Mouse (Mus musculus): ENCODE results near the gene Grhpr. TPM values are rescaled to one million over a fixed set of nuclear protein-coding genes. Genes with fewer than 3 reads are reported as not detected.

Grhpr gene
- polyA plus RNA-seq, 1 experiment from 2014 or later: 97.7 TPM

DNA sequence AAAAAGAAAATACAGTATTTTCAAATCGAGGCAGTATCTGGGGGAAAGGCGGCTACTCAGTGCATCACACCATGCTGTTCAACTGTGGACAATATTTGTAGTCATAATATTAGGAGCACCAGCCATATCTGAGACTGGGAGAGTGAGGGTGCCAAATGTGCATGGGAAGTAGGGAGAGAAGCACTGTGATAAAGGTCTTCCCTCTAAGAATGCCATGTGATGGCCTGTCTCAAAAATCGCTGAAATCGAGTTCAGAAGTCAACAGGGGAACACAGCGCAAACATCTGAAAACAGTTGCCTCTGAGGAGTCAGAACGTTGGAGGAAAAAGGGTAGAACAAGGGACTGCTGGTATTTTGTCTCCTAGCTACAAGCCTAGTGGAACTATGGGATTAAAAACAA, 18.8 kb downstream of the Grhpr start:
- no peaks in the 10 kb centered on the region for H3K9me3 ChIP-seq (replicated peaks; ENCODE audit: control insufficient read depth, low read length)
- H3K4me2 ChIP-seq (ENCODE audit: low read depth, low read length): no peak overlapping the region
- H3K9ac ChIP-seq (ENCODE audit: low read length): no peak overlapping the region
- H3K27ac ChIP-seq (ENCODE audit: low read length): no peak overlapping the region
- peaks cover 5% of the 10 kb centered on the region for H3K36me3 ChIP-seq (ENCODE audit: control insufficient read depth, insufficient read depth)
- ATAC-seq (replicated peaks; ENCODE audit: extremely low read depth, insufficient read depth, low FRiP score): no peak
- no peak overlapping the region for H3K4me3 ChIP-seq (ENCODE audit: low read length)
- 86% methylated on average over 6 of the region's 6 CpGs for WGBS
- H3K27me3 ChIP-seq (ENCODE audit: control insufficient read depth, insufficient read depth, low read length): no peaks in the 10 kb centered on the region
- no peaks in the 10 kb centered on the region for H3K4me1 ChIP-seq (ENCODE audit: control insufficient read depth, insufficient read depth, low read length)

DNA sequence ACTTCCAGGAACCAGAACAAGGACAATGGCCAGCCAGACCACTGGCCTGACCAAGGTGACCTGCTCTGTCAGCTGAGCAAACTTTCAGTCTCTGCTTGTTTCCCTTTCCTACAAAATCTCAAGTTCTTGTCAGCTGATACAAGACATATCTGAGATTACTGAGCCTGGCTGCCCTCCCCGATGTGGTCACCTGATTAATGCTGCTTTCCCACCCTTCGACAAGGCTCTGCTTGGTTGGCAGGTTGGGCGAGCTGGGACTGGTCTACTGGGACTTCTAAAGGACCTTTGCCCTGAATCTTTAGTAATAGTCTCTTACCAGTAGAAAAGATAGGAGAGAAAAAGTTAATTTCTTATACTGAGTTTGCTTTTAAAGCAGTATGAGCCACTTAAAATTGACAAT, 24.3 kb downstream of the Grhpr start:
- H3K4me1 ChIP-seq (ENCODE audit: control insufficient read depth, insufficient read depth, low read length): peaks cover 11% of the 10 kb centered on the region
- no peaks in the 10 kb centered on the region for H3K27me3 ChIP-seq (ENCODE audit: control insufficient read depth, insufficient read depth, low read length)
- no peaks in the 10 kb centered on the region for H3K9me3 ChIP-seq (replicated peaks; ENCODE audit: control insufficient read depth, low read length)
- ATAC-seq (replicated peaks; ENCODE audit: extremely low read depth, insufficient read depth, low FRiP score): no peak
- H3K4me2 ChIP-seq (ENCODE audit: low read depth, low read length): no peak overlapping the region
- H3K4me3 ChIP-seq (ENCODE audit: low read length): no peak overlapping the region
- no peak overlapping the region for H3K27ac ChIP-seq (ENCODE audit: low read length)
- no peak overlapping the region for H3K9ac ChIP-seq (ENCODE audit: low read length)
- WGBS: 54% methylated on average over 3 of the region's 3 CpGs
- peaks cover 3% of the 10 kb centered on the region; the same call in 1 of the 2 replicates for H3K36me3 ChIP-seq (ENCODE audit: control insufficient read depth, insufficient read depth)

DNA sequence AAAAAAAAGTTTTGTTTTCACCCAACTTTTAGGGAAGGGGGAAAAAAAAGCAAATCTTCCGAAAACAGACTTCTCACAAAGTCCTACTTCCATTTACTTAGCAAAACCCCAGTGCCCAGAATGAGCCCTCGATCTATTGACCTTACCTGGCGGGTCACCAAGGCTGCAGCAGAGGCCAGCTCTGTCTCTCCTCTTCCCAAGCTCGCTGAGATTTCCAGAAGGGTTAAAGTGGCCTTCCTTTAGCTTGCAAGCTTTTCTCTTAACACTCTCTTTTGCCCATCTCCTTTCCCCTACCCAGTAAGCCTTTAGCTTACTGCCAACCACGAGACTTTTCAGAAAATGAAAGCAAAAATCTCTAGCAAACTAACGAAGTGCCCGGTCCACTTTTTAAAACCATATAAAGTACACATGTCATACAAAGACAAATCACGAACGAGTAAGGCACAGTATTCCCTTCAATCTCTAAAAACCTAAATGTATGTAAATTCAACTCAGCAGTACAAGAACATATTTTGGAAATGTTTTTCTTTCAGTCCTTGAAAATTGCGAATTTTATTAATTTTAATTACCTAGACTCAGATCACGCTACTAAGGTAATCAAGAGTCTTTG, 29.7 kb downstream of the Grhpr start:
- Histone ChIP-seq H3K4me2 (ENCODE audit: low read depth, low read length) (peak overlapping the region; percentile 87), H3K9ac (ENCODE audit: low read length) (peak overlapping the region; percentile 88), H3K27ac (ENCODE audit: low read length) (peak overlapping the region; percentile 97), H3K27me3 (ENCODE audit: control insufficient read depth, insufficient read depth, low read length) (no peaks in the 10 kb centered on the region), H3K4me3 (ENCODE audit: low read length) (peak overlapping the region; percentile 79), H3K4me1 (ENCODE audit: control insufficient read depth, insufficient read depth, low read length) (peaks cover 22% of the 10 kb centered on the region), H3K36me3 (ENCODE audit: control insufficient read depth, insufficient read depth) (no peaks in the 10 kb centered on the region), H3K9me3 (replicated peaks; ENCODE audit: control insufficient read depth, low read length) (no peaks in the 10 kb centered on the region)
- ATAC-seq (replicated peaks; ENCODE audit: extremely low read depth, insufficient read depth, low FRiP score): no peak
- 14% methylated on average over 11 of the region's 11 CpGs for WGBS

DNA sequence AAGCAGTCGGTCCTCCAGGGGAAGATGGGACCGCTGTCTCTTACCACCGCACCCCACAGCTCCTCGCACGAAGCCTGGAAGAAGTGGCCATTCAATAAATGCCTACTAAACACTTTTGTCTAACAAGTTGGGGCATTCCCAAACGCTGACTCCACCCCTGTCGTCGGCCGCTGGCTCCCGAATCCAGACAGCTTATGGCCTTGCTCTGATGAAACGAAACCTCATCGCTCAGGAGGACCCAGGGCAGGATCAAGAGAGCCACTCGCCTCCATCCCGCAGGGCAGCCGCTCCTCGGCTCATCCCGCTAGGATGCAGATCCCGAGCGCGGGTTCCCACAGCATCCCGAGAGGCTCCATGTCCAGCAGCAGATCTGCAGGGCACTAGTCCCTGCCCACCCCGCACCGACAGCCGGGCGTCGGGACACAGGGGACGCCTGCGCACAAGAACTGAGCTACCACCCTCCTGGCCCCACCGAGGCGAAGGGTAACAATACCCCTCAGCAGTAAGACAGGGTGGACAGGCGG, 30.4 kb downstream of the Grhpr start:
- Histone ChIP-seq H3K4me1 (ENCODE audit: control insufficient read depth, insufficient read depth, low read length) (peaks cover 22% of the 10 kb centered on the region), H3K4me3 (ENCODE audit: low read length) (peak overlapping the region; percentile 79), H3K36me3 (ENCODE audit: control insufficient read depth, insufficient read depth) (no peaks in the 10 kb centered on the region), H3K27me3 (ENCODE audit: control insufficient read depth, insufficient read depth, low read length) (no peaks in the 10 kb centered on the region), H3K9me3 (replicated peaks; ENCODE audit: control insufficient read depth, low read length) (no peaks in the 10 kb centered on the region), H3K4me2 (ENCODE audit: low read depth, low read length) (peak overlapping the region; percentile 87), H3K9ac (ENCODE audit: low read length) (peak overlapping the region; percentile 88), H3K27ac (ENCODE audit: low read length) (peak overlapping the region; percentile 97)
- WGBS: under 1% methylated on average over 31 of the region's 31 CpGs
- peak; percentile 42 for ATAC-seq (replicated peaks; ENCODE audit: extremely low read depth, insufficient read depth, low FRiP score)

DNA sequence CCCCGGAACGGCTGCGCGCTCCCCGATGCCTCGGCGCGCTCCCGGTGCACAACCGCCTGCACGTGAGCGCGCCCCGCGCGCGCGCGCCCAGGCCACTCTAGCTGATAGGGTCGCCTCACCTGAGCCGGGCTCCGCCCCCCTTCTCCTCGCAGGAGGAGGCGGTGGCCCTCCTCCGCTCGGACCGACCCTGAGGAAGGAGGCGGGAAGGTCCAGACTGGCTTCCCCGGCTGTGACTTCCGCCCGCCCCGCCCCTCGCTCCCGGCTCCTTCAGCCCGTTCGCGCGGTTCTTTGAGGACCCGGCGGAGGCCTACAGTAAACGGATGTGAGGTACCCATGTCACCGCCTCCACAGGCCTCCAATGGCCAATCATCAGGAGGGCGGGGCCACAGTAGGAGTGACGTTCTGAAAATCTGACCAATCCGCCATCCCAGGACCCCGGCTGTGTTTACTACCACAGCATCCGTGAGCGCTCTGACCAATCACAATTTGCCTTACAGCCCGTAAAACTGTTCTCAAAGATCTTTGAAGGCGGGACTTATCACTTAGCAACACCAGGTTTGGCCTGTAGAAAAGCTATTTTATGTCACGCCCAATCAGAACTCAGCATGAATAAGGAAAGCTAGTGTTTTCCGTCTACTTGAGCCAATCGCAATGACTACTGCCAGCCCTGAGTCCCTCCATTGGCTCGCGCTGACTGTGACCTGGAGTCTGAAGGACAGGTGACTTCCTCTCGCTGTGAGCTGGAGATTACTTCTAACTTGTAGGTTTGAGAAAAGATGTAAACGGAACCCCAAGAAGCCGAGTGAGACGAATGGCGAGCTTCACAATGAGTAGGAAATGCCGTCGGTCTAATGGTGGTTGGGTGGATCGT, 31.1 kb downstream of the Grhpr start, which contains the start of gene Zbtb5:
TSS of gene Zbtb5 (minus strand) at position 308 of the 871 bp plus-strand sequence.
- H3K36me3 ChIP-seq (ENCODE audit: control insufficient read depth, insufficient read depth): no peaks in the 10 kb centered on the region
- no peaks in the 10 kb centered on the region for H3K9me3 ChIP-seq (replicated peaks; ENCODE audit: control insufficient read depth, low read length)
- peak within 1 kb of the TSS; percentile 79 for H3K4me3 ChIP-seq (ENCODE audit: low read length)
- H3K4me2 ChIP-seq (ENCODE audit: low read depth, low read length): peak within 1 kb of the TSS; percentile 87
- no peaks in the 10 kb centered on the region for H3K27me3 ChIP-seq (ENCODE audit: control insufficient read depth, insufficient read depth, low read length)
- peak within 1 kb of the TSS; percentile 88 for H3K9ac ChIP-seq (ENCODE audit: low read length)
- under 1% methylated on average over 60 of the region's 63 CpGs for WGBS
- ATAC-seq (replicated peaks; ENCODE audit: extremely low read depth, insufficient read depth, low FRiP score): peak; percentile 99
- peaks cover 22% of the 10 kb centered on the region for H3K4me1 ChIP-seq (ENCODE audit: control insufficient read depth, insufficient read depth, low read length)
- peak within 1 kb of the TSS; percentile 97 for H3K27ac ChIP-seq (ENCODE audit: low read length)

DNA sequence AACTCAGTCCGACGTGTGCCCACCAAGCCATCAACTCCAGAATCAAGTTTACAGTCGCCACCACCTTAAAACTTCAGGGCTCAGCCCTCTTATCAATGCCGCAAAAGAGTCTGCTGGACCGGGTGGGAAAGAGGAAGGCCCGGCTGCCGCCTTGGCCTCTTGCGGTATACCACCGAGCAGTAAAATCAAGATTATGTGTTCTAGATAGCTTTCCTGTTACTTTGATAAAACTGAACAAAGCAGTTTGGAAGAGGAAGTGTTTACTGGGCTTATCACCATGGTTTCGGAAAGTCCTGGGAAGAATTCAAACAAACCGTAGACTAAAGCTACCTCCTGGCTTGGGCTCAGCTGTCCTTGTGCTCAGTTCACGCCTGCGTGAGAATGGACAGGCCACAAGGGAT, 31.8 kb downstream of the Grhpr start:
- Histone ChIP-seq H3K9ac (ENCODE audit: low read length) (peak overlapping the region; percentile 86), H3K4me1 (ENCODE audit: control insufficient read depth, insufficient read depth, low read length) (peaks cover 22% of the 10 kb centered on the region), H3K36me3 (ENCODE audit: control insufficient read depth, insufficient read depth) (no peaks in the 10 kb centered on the region), H3K9me3 (replicated peaks; ENCODE audit: control insufficient read depth, low read length) (no peaks in the 10 kb centered on the region), H3K27me3 (ENCODE audit: control insufficient read depth, insufficient read depth, low read length) (no peaks in the 10 kb centered on the region), H3K4me2 (ENCODE audit: low read depth, low read length) (peak overlapping the region; percentile 81), H3K27ac (ENCODE audit: low read length) (peak overlapping the region; percentile 88), H3K4me3 (ENCODE audit: low read length) (peak overlapping the region; percentile 77)
- under 1% methylated on average over 13 of the region's 13 CpGs for WGBS
- ATAC-seq (replicated peaks; ENCODE audit: extremely low read depth, insufficient read depth, low FRiP score): no peak

DNA sequence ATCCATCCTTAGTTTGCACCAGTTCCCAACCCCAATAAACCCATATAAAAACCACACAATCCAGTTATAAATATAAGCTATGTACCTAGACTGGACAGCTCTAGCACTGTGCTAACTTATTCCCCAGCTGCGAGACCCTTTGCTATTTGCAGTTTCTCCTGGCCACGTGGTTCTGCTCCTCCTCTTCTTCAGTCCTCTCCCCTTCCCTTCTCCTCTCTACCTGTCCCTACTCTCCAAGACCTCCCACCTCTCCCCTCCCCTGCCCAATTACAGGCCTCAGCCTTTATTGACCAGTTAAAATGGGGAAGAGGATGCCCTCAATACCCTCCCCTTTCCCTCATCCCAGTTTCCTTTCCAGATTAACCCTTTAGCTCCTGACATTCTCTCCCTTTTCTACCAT, 32.3 kb downstream of the Grhpr start:
- no peaks in the 10 kb centered on the region for H3K9me3 ChIP-seq (replicated peaks; ENCODE audit: control insufficient read depth, low read length)
- peak overlapping the region; percentile 88 for H3K27ac ChIP-seq (ENCODE audit: low read length)
- peak overlapping the region; percentile 77 for H3K4me3 ChIP-seq (ENCODE audit: low read length)
- H3K36me3 ChIP-seq (ENCODE audit: control insufficient read depth, insufficient read depth): no peaks in the 10 kb centered on the region
- H3K4me1 ChIP-seq (ENCODE audit: control insufficient read depth, insufficient read depth, low read length): peaks cover 22% of the 10 kb centered on the region
- H3K9ac ChIP-seq (ENCODE audit: low read length): peak overlapping the region; percentile 86
- H3K4me2 ChIP-seq (ENCODE audit: low read depth, low read length): peak overlapping the region; percentile 81
- no peaks in the 10 kb centered on the region for H3K27me3 ChIP-seq (ENCODE audit: control insufficient read depth, insufficient read depth, low read length)
- no peak for ATAC-seq (replicated peaks; ENCODE audit: extremely low read depth, insufficient read depth, low FRiP score)
- WGBS: 3% methylated on average over 2 of the region's 2 CpGs

DNA sequence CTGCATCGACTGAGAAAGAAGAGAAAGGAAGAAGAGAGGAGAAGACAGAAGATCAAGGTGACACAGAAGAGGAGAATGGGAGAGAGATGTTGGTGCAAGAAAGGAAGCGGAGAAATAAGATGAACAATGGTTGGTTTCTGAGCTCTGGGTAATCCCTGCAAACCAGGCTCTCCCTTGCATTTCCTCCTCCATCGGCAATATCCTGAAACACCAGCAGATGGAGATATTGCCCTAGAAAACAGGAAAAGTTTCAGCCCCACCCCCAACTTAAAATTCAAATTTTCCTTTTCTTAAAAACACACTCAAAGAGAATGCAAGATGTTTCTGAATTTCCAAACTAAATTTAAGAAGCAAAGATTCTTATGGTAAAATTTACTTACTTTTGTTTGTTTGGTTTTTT, 34.4 kb downstream of the Grhpr start:
- Histone ChIP-seq H3K9ac (ENCODE audit: low read length) (no peak overlapping the region), H3K4me3 (ENCODE audit: low read length) (no peak overlapping the region)
- WGBS: 14% methylated on average over 3 of the region's 3 CpGs

More for the DNA sequence above, 34.4 kb downstream of the Grhpr start:
- Histone ChIP-seq H3K27ac (ENCODE audit: low read length) (no peak overlapping the region), H3K4me2 (ENCODE audit: low read depth, low read length) (no peak overlapping the region), H3K9me3 (replicated peaks; ENCODE audit: control insufficient read depth, low read length) (no peaks in the 10 kb centered on the region), H3K36me3 (ENCODE audit: control insufficient read depth, insufficient read depth) (no peaks in the 10 kb centered on the region), H3K4me1 (ENCODE audit: control insufficient read depth, insufficient read depth, low read length) (peaks cover 22% of the 10 kb centered on the region), H3K27me3 (ENCODE audit: control insufficient read depth, insufficient read depth, low read length) (no peaks in the 10 kb centered on the region)
- ATAC-seq (replicated peaks; ENCODE audit: extremely low read depth, insufficient read depth, low FRiP score): no peak

All from heart, embryonic 16.5 days (tissue).